Mouse (Mus musculus) C2C12 (cell line): ENCODE measurements around the gene Plekhj1. TPM values are rescaled to one million over a fixed set of nuclear protein-coding genes. Genes with fewer than 3 reads are reported as not detected.
A peak's percentile ranks its signal among the peaks of the same experiment; 100 is the strongest.

Source experiments
- H3K27me3 ChIP-seq: one replicate; pipeline ENCODE4 v1.6.1; 2011; ENCODE audit not compliant: control insufficient read depth, insufficient read depth, insufficient read length
- H3K36me3 ChIP-seq: one replicate; pipeline ENCODE4 v1.6.1; 2011; ENCODE audit not compliant: control insufficient read depth, insufficient read depth
- H3K4me3 ChIP-seq: one replicate; pipeline ENCODE4 v1.5.1; 2011; ENCODE audit warnings: mild to moderate bottlenecking, control low read depth; ENCODE audit not compliant: poor library complexity, insufficient read depth, severe bottlenecking
- H3K79me2 ChIP-seq: one replicate; pipeline ENCODE4 v1.6.1; 2011; ENCODE audit not compliant: control insufficient read depth, insufficient read depth
- H3K79me3 ChIP-seq: one replicate; pipeline ENCODE4 v1.6.1; 2011; ENCODE audit warnings: low read depth, control low read depth
- H3ac ChIP-seq: one replicate; pipeline ENCODE3; 2011; ENCODE audit warnings: low read depth; ENCODE audit not compliant: control insufficient read depth, insufficient read length
- CEBPB ChIP-seq: IDR thresholded peaks from one replicate; pipeline ENCODE4 v1.6.1; 2011; ENCODE audit warnings: low read depth, mild to moderate bottlenecking, control low read depth, moderate library complexity
- CTCF ChIP-seq: IDR thresholded peaks from one replicate; pipeline ENCODE4 v1.5.1; 2011; ENCODE audit not compliant: control insufficient read depth, insufficient read depth, insufficient read length
- FOSL1 ChIP-seq: IDR thresholded peaks from one replicate; pipeline ENCODE4 v1.8.0; 2011; ENCODE audit warnings: mild to moderate bottlenecking, low read length; ENCODE audit not compliant: poor library complexity, insufficient read depth, severe bottlenecking
- MAX ChIP-seq: IDR thresholded peaks from one replicate; pipeline ENCODE4 v1.6.1; 2011; ENCODE audit warnings: mild to moderate bottlenecking, control low read depth
- MYOD1 ChIP-seq: IDR thresholded peaks from one replicate; pipeline ENCODE4 v1.6.1; 2011; ENCODE audit warnings: low read depth; ENCODE audit not compliant: control insufficient read depth, insufficient read length
- MYOG ChIP-seq: IDR thresholded peaks from one replicate; pipeline ENCODE4 v1.6.1; 2011; ENCODE audit not compliant: control insufficient read depth, insufficient read length; ENCODE audit errors: extremely low read depth
- USF1 ChIP-seq: IDR thresholded peaks from one replicate; pipeline ENCODE4 v1.6.1; 2011; ENCODE audit warnings: low read depth, mild to moderate bottlenecking, control low read depth, moderate library complexity
- polyA plus RNA-seq: library from polyadenylated mRNA; unstranded; fragments of >200 nt; fragmentation: generic; extraction: Trizol; gene quantifications from one replicate; pipeline ENCODE4 v1.2.1, GENCODE M21; 2012; ENCODE audit warnings: missing spikeins

The Plekhj1 gene
- polyA plus RNA-seq, 1 experiment, result 74.8 TPM

DNA sequence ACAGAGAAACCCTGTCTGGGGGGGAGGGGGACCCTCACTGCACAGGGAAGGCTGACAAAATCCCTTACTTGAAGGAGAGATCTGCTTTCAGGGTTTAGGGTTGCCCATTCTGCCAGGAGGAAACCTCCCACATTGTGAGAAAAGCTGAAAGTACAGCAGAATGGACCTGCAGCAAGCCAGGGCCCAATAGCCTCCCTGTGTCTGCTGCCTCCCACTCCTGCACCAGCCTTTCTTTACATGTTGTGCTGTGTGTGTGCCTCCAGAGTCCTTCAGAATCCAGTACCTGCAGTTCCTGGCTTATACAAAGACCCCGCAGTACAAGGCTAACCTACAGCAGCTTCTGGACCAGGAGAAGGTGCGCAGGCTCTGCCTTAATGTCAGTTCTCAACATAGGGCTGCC is 14.1 kb downstream of the Plekhj1 start:
- H3K36me3 ChIP-seq, result peaks cover 94% of the 10 kb centered on the region
- no peak overlapping the region for H3K4me3 ChIP-seq
- H3K27me3 ChIP-seq, result no peaks in the 10 kb centered on the region
- TF ChIP-seq MYOD1, result no peak
- no peak for TF ChIP-seq CTCF
- TF ChIP-seq MAX, result no peak
- no peaks in the 10 kb centered on the region for H3K79me3 ChIP-seq
- H3ac ChIP-seq, result no peak overlapping the region
- H3K79me2 ChIP-seq, result no peaks in the 10 kb centered on the region

DNA sequence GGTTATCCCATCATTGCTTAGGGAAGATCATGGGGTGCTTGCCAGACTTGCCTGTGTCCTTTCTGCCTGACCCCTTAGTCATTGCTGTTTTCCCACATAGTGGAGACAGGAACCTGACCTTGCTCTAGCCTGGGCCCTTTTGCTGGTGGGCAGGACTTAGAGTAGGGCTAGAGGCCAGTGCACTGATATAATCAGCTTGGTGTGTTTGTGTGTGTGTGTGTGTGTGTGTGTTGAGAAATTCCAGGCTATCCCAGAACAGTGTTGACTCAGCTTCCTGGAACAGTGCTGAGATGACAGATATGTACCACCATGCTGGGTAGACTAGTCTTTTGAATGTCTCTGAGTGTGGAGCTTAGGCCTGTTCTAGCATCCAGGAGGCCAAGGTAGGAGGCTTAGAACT is 18.9 kb downstream of the Plekhj1 start:
- H3ac ChIP-seq, result no peak overlapping the region
- TF ChIP-seq CEBPB (no peak), CTCF (no peak), USF1 (no peak), MYOD1 (no peak), MAX (no peak), FOSL1 (no peak), MYOG (no peak)
- H3K4me3 ChIP-seq, result no peak overlapping the region
- peaks cover 10% of the 10 kb centered on the region for H3K79me3 ChIP-seq
- peaks cover 96% of the 10 kb centered on the region for H3K36me3 ChIP-seq
- H3K79me2 ChIP-seq, result peaks cover 26% of the 10 kb centered on the region
- H3K27me3 ChIP-seq, result no peaks in the 10 kb centered on the region

- H3K36me3 ChIP-seq, result peaks cover 99% of the 10 kb centered on the region
Measured at GRCm38 (mm10) chr10:80777123-80777522, 21.3 kb downstream of the Plekhj1 start.

DNA sequence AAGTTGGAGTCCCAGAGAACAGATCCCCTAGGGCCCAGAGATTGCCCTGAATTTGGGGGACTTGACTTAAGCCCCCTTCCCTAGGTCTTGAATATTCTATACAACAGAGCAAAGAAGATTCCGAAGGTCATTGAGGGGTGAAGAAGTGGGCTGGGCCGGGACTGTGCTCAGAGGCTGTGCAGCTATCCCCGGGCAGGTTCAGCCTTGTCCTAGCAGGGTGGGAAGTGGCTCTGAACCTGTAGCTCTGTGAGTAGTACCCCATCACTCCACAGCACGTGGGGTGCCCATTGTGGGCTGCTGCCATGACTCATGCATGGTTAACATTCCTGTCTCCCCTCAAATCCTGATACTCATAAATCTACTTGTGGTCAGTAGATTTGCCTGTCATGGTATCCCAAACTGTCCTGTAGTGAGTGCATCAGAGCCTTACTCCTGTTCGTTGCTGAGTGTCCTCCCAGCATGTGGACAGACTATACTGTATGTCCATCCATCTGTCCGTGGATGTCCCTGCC is 22.0 kb downstream of the Plekhj1 start:
- TF ChIP-seq USF1 (peak; percentile 50), MYOD1 (peak; percentile 8), FOSL1 (peak; percentile 10), MYOG (no peak)
- peaks cover 10% of the 10 kb centered on the region for H3K79me3 ChIP-seq
- peaks cover 99% of the 10 kb centered on the region for H3K36me3 ChIP-seq
- H3ac ChIP-seq, result no peak overlapping the region
- H3K4me3 ChIP-seq, result no peak overlapping the region
- no peaks in the 10 kb centered on the region for H3K27me3 ChIP-seq
- H3K79me2 ChIP-seq, result peaks cover 27% of the 10 kb centered on the region

More at GRCm38 (mm10) chr10:80777123-80777522, 21.3 kb downstream of the Plekhj1 start:
- Histone ChIP-seq H3K79me3 (peaks cover 10% of the 10 kb centered on the region), H3ac (no peak overlapping the region), H3K27me3 (no peaks in the 10 kb centered on the region), H3K4me3 (no peak overlapping the region), H3K79me2 (peaks cover 27% of the 10 kb centered on the region)
- TF ChIP-seq MYOD1, result no peak
- TF ChIP-seq FOSL1, result no peak
- no peak for TF ChIP-seq MAX
- no peak for TF ChIP-seq CEBPB
- no peak for TF ChIP-seq CTCF
- TF ChIP-seq MYOG, result no peak

DNA sequence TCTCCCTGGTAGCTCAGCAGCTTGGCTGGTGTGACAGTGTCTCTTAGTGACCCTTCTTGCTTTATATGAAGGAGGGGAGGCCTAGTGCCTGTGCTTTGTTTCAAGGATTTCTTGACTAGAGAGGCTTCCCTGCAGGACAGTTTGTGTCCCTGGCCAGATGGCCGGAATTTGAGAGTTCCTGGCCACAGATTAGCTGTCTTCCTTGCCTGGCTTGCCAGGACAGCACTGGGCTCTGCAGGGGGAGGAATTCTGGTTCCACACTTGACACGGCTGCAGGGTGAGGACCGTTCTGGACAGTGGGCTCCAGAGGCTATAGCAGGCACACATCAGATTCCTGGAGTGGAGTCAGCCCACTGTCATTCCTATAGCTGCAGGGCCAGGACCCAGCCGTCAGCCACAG is 22.7 kb downstream of the Plekhj1 start:
- TF ChIP-seq MAX (no peak), MYOD1 (no peak), USF1 (no peak), MYOG (no peak), CEBPB (no peak), FOSL1 (no peak), CTCF (no peak)
- peaks cover 27% of the 10 kb centered on the region for H3K79me2 ChIP-seq
- H3ac ChIP-seq, result no peak overlapping the region
- no peak overlapping the region for H3K4me3 ChIP-seq
- H3K79me3 ChIP-seq, result peaks cover 10% of the 10 kb centered on the region
- H3K27me3 ChIP-seq, result no peaks in the 10 kb centered on the region
- peaks cover 99% of the 10 kb centered on the region for H3K36me3 ChIP-seq

GRCm38 (mm10) chr10:80774981-80775380 is 23.4 kb downstream of the Plekhj1 start:
- Histone ChIP-seq H3K27me3 (no peaks in the 10 kb centered on the region), H3K36me3 (peaks cover 99% of the 10 kb centered on the region)
- TF ChIP-seq MYOD1 (no peak), FOSL1 (no peak), USF1 (no peak), CEBPB (no peak)

More at GRCm38 (mm10) chr10:80774981-80775380, 23.4 kb downstream of the Plekhj1 start:
- Histone ChIP-seq H3K4me3 (no peak overlapping the region), H3K79me3 (peaks cover 10% of the 10 kb centered on the region), H3K79me2 (peaks cover 27% of the 10 kb centered on the region), H3ac (no peak overlapping the region)
